Mouse (Mus musculus) myocyte (in vitro differentiated cells): ENCODE measurements around the gene Eno2.

Experiments
- MAX ChIP-seq: IDR thresholded peaks from one replicate; pipeline ENCODE4 v1.6.1; 2011; ENCODE audit warnings: low read depth, mild to moderate bottlenecking, control low read depth
- POLR2A ChIP-seq: IDR thresholded peaks from one replicate; pipeline ENCODE4 v1.6.1; 2011; ENCODE audit warnings: low read depth, mild to moderate bottlenecking, control low read depth, moderate library complexity; ENCODE audit not compliant: insufficient read length
- USF1 ChIP-seq: IDR thresholded peaks from one replicate; pipeline ENCODE4 v1.6.1; 2011; ENCODE audit warnings: low read depth, mild to moderate bottlenecking, control low read depth, moderate library complexity

GRCm38 (mm10) chr6:124716864-124717490 lies 52.5 kb downstream of the Eno2 start:
- TF ChIP-seq POLR2A (no peak), MAX (no peak), USF1 (no peak)
